Mouse (Mus musculus): ENCODE measurements at regions not wholly inside any gene's neighbourhood (a gene's known extent, or its start where the extent isn't known, plus 50 kb on each side); places are given as distances from the start of the nearest gene placed in this dataset.

DNA sequence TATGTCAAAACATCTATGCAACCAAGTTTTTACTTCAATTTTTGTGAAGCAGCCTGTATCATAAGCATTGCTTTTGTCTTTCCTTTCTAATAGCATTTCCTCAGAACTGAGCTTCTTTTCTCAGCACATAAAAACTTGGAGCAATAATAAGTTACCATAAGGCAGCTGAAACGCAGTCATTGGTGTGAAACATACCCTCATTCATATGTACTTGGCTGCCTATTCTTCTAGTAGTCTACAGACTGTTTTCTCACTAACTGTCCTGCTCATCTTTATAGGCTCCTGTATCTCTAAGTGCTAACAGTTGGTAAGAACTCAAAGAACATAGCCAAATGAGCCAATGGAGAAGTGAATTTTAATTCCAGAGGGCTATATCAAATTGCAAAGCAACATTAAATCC, 454.6 kb upstream of the Ptprd start:
- no peak for TF ChIP-seq POLR2A (IDR thresholded peaks at IDR 0.05; ENCODE audit: insufficient read depth, low read depth, low read length)
- no peak for TF ChIP-seq CTCF (IDR thresholded peaks at IDR 0.05; ENCODE audit: insufficient read depth, low read depth, low read length)
